ENCODE assay signal across 12 mouse cellular contexts in genomic region chr11:12205201-12206161, GRCm38 (mm10).
DNase-seq lines count a peak whose midpoint lies in the region; ATAC-seq lines count a peak whose summit lies in the region.
"Had no signal": no experiment of that assay in that cellular context is flagged by ENCODE, and none has a peak within 500 bp of the region (broad histone marks: within the 10 kb centered on the region; RNA-seq: fewer than 3 reads in every experiment).

No protein-coding gene starts in this region.

- ATAC-seq in embryonic facial prominence, embryonic 11.5 days (replicated peaks; ENCODE audit: insufficient number of reproducible peaks, low FRiP score, low TSS enrichment, low read depth), result no peak
- ATAC-seq in intestine, embryonic 16.5 days, result peak; percentile 97

- no peaks in the 10 kb centered on the region for H3K36me3 ChIP-seq in embryonic facial prominence, embryonic 11.5 days (replicated peaks; ENCODE audit: control insufficient read depth, insufficient read depth, low read depth, low read length)
- H3K36me3 ChIP-seq in embryonic facial prominence, embryonic 10.5 days (replicated peaks), result no peaks in the 10 kb centered on the region
- no peaks in the 10 kb centered on the region for H3K36me3 ChIP-seq in intestine, embryonic 16.5 days (ENCODE audit: control insufficient read depth, insufficient read depth, low read length)
- H3K36me3 ChIP-seq: limb, embryonic 12.5 days; neural tube, embryonic 12.5 days had no signal

- H3K9me3 ChIP-seq in embryonic facial prominence, embryonic 11.5 days (replicated peaks; ENCODE audit: control insufficient read depth, low read length), result no peaks in the 10 kb centered on the region
- H3K9me3 ChIP-seq in embryonic facial prominence, embryonic 10.5 days, result no peaks in the 10 kb centered on the region
- H3K9me3 ChIP-seq in intestine, embryonic 16.5 days (ENCODE audit: control insufficient read depth, low read length), result no peaks in the 10 kb centered on the region
- H3K9me3 ChIP-seq: limb, embryonic 12.5 days; neural tube, embryonic 12.5 days had no signal

- no peak overlapping the region for H3K4me2 ChIP-seq in embryonic facial prominence, embryonic 11.5 days (ENCODE audit: low read depth, low read length)
- H3K4me2 ChIP-seq in intestine, embryonic 16.5 days (ENCODE audit: low read depth, low read length), result no peak overlapping the region
- H3K4me2 ChIP-seq: limb, embryonic 12.5 days; neural tube, embryonic 12.5 days had no signal

- DNase-seq in embryonic facial prominence, embryonic 11.5 days (ENCODE audit: low spot score), result peak; percentile 10
- DNase-seq in embryonic facial prominence, embryonic 10.5 days (ENCODE audit: low spot score), result no peak
- peak; percentile 24 for DNase-seq in ovary, postnatal 36 days (ENCODE audit: low spot score)
- no peak for DNase-seq in ovary, postnatal 14 days (ENCODE audit: low spot score)
- DNase-seq in yolk sac, embryonic 10.5 days (ENCODE audit: low spot score), result peak; percentile 15
- DNase-seq in cerebellum, adult 9-10 months, result no peak
- DNase-seq in cerebellum, postnatal 4 days (ENCODE audit: low spot score in 2 of 2), result no peak
- DNase-seq: cerebellum, postnatal 25 days had no signal

- 62% methylated on average over 6 of the region's 6 CpGs for whole genome bisulfite sequencing in embryonic facial prominence, embryonic 11.5 days
- WGBS in embryonic facial prominence, embryonic 10.5 days, result 76% methylated on average over 6 of the region's 6 CpGs
- WGBS in intestine, embryonic 16.5 days, result 47% methylated on average over 6 of the region's 6 CpGs

- H3K4me3 ChIP-seq in embryonic facial prominence, embryonic 11.5 days (ENCODE audit: low read depth, low read length), result no peak overlapping the region
- H3K4me3 ChIP-seq in embryonic facial prominence, embryonic 10.5 days, result no peak overlapping the region
- H3K4me3 ChIP-seq in intestine, embryonic 16.5 days (ENCODE audit: low read length), result no peak overlapping the region
- H3K4me3 ChIP-seq: limb, embryonic 12.5 days; neural tube, embryonic 12.5 days had no signal

- H3K27ac ChIP-seq in embryonic facial prominence, embryonic 11.5 days (replicated peaks; ENCODE audit: low read depth, low read length), result no peak overlapping the region
- H3K27ac ChIP-seq in embryonic facial prominence, embryonic 10.5 days (replicated peaks), result no peak overlapping the region
- H3K27ac ChIP-seq in intestine, embryonic 16.5 days (ENCODE audit: low read length), result no peak overlapping the region
- H3K27ac ChIP-seq: kidney, postnatal 0 days; limb, embryonic 12.5 days; neural tube, embryonic 12.5 days had no signal

- no peak overlapping the region for H3K9ac ChIP-seq in embryonic facial prominence, embryonic 11.5 days (replicated peaks; ENCODE audit: low read length)
- no peak overlapping the region for H3K9ac ChIP-seq in intestine, embryonic 16.5 days (ENCODE audit: low read depth, low read length)
- H3K9ac ChIP-seq: limb, embryonic 12.5 days; neural tube, embryonic 12.5 days had no signal

- H3K4me1 ChIP-seq in embryonic facial prominence, embryonic 11.5 days (ENCODE audit: control insufficient read depth, insufficient read depth, low read length), result no peaks in the 10 kb centered on the region
- no peaks in the 10 kb centered on the region for H3K4me1 ChIP-seq in embryonic facial prominence, embryonic 10.5 days
- no peaks in the 10 kb centered on the region for H3K4me1 ChIP-seq in intestine, embryonic 16.5 days (ENCODE audit: control insufficient read depth, insufficient read depth, low read length)
- H3K4me1 ChIP-seq: limb, embryonic 12.5 days; neural tube, embryonic 12.5 days had no signal

- no peaks in the 10 kb centered on the region for H3K27me3 ChIP-seq in embryonic facial prominence, embryonic 11.5 days (ENCODE audit: control insufficient read depth, insufficient read depth, low read length)
- H3K27me3 ChIP-seq in embryonic facial prominence, embryonic 10.5 days (replicated peaks; ENCODE audit: low read depth, poor library complexity, severe bottlenecking), result no peaks in the 10 kb centered on the region
- H3K27me3 ChIP-seq in intestine, embryonic 16.5 days (replicated peaks; ENCODE audit: control insufficient read depth, insufficient read depth, low read length), result no peaks in the 10 kb centered on the region
- H3K27me3 ChIP-seq: limb, embryonic 12.5 days; neural tube, embryonic 12.5 days had no signal

Comparison
In these comparisons a context has a peak if more than half of its experiments do, and no peak if none do; other contexts are left out.
1. DNase-seq: peak in embryonic facial prominence, embryonic 11.5 days (single experiment), ovary, postnatal 36 days (single experiment) and yolk sac, embryonic 10.5 days (single experiment); none in embryonic facial prominence, embryonic 10.5 days (single experiment), ovary, postnatal 14 days (single experiment), cerebellum, adult 9-10 months (single experiment) and cerebellum, postnatal 4 days (0 of 2).